In genomic region chr1:98129111-98129510, GRCm38 (mm10) we compare ENCODE assay signal across 19 mouse cellular contexts. TPM values are rescaled to one million over a fixed set of nuclear protein-coding genes. Genes with fewer than 3 reads are reported as not detected.
A peak's percentile ranks its signal among the peaks of the same experiment; 100 is the strongest.
DNase-seq lines count a peak whose midpoint lies in the region; ATAC-seq and TF ChIP-seq lines count a peak whose summit lies in the region.
"Had no signal": no experiment of that assay in that cellular context is flagged by ENCODE, and none has a peak within 500 bp of the region (broad histone marks: within the 10 kb centered on the region; RNA-seq: fewer than 3 reads in every experiment).

No protein-coding gene starts in this region.

- H3K36me3 ChIP-seq in liver, adult 2 months (ENCODE audit: control insufficient read depth, insufficient read depth, low read length) = no peaks in the 10 kb centered on the region
- H3K36me3 ChIP-seq in liver, embryonic 11.5 days (ENCODE audit: control insufficient read depth, insufficient read depth, low read length) = no peaks in the 10 kb centered on the region
- H3K36me3 ChIP-seq: embryonic facial prominence, embryonic 10.5 days; G1E; heart, embryonic 13.5 days had no signal

- no peak overlapping the region for H3K4me3 ChIP-seq in liver, adult 2 months (ENCODE audit: insufficient read depth, low read depth, low read length)
- no peak overlapping the region for H3K4me3 ChIP-seq in liver, embryonic 11.5 days (ENCODE audit: low read depth, low read length)
- H3K4me3 ChIP-seq: embryonic facial prominence, embryonic 10.5 days; forebrain, embryonic 13.5 days; heart, embryonic 13.5 days had no signal

- TF ChIP-seq CTCF in liver, adult 2 months (IDR thresholded peaks at IDR 0.05; ENCODE audit: low read depth, low read length) = no peak

- DNase-seq in heart, adult 11 months = peak; percentile 81
- no peak for DNase-seq in heart, adult 9 months (ENCODE audit: low spot score in 2 of 2)
- peak; percentile 73 for DNase-seq in liver, adult 2 months (ENCODE audit: extremely low read depth, low read depth, low spot score)
- DNase-seq in liver, embryonic 11.5 days (ENCODE audit: low spot score) = no peak
- peak; percentile 45 for DNase-seq in kidney, postnatal 14 days
- DNase-seq in cerebellum, adult 11-12 months = no peak
- no peak for DNase-seq in cerebellum, postnatal 36 days
- DNase-seq in urinary bladder, postnatal 10 days (ENCODE audit: low spot score) = no peak
- DNase-seq: adrenal gland, postnatal 14 days; B cell, adult 2 months; cerebellum, adult 18-20 months; cerebellum, adult 9-11 months; forebrain, postnatal 0 days; gastrocnemius, postnatal 14 days; heart, postnatal 36 days had no signal

- H3K4me1 ChIP-seq in liver, adult 2 months (ENCODE audit: control insufficient read depth, insufficient read depth, low read length) = peaks cover 5% of the 10 kb centered on the region; the same call in 1 of the 2 replicates
- no peaks in the 10 kb centered on the region for H3K4me1 ChIP-seq in liver, embryonic 11.5 days (replicated peaks; ENCODE audit: control insufficient read depth, insufficient read depth, low read length)
- H3K4me1 ChIP-seq: embryonic facial prominence, embryonic 10.5 days had no signal

- no peak overlapping the region for H3K27ac ChIP-seq in liver, adult 2 months (replicated peaks; ENCODE audit: insufficient read depth, low read depth, low read length)
- H3K27ac ChIP-seq in liver, embryonic 11.5 days (ENCODE audit: low read depth, low read length) = no peak overlapping the region
- H3K27ac ChIP-seq: embryonic facial prominence, embryonic 10.5 days; forebrain, embryonic 13.5 days; heart, embryonic 13.5 days had no signal

- no peaks in the 10 kb centered on the region for H3K27me3 ChIP-seq in liver, adult 2 months (ENCODE audit: control insufficient read depth, insufficient read depth, low read length)
- H3K27me3 ChIP-seq in liver, embryonic 11.5 days (replicated peaks; ENCODE audit: control insufficient read depth, insufficient read depth, low read length) = no peaks in the 10 kb centered on the region
- H3K27me3 ChIP-seq: forebrain, embryonic 13.5 days; heart, embryonic 13.5 days had no signal

- H3K79me2 ChIP-seq in liver, adult 2 months (ENCODE audit: control insufficient read depth, insufficient read depth, low read length) = no peaks in the 10 kb centered on the region

- ATAC-seq in liver, embryonic 11.5 days (replicated peaks; ENCODE audit: low FRiP score) = no peak
- ATAC-seq: forebrain, embryonic 13.5 days; forebrain, postnatal 0 days had no signal

- H3K9me3 ChIP-seq in liver, embryonic 11.5 days (ENCODE audit: control insufficient read depth, low read length) = no peaks in the 10 kb centered on the region
- H3K9me3 ChIP-seq: embryonic facial prominence, embryonic 10.5 days; forebrain, embryonic 13.5 days; heart, embryonic 13.5 days had no signal

- no peak for TF ChIP-seq POLR2A in liver, adult 2 months (IDR thresholded peaks at IDR 0.05; ENCODE audit: extremely low read depth, insufficient read depth, low read length)

- H3K9ac ChIP-seq in liver, adult 2 months (ENCODE audit: low read depth, low read length) = no peak overlapping the region
- H3K9ac ChIP-seq in liver, embryonic 11.5 days (ENCODE audit: low read depth, low read length) = no peak overlapping the region
- H3K9ac ChIP-seq: forebrain, embryonic 13.5 days; forebrain, postnatal 0 days; heart, embryonic 13.5 days had no signal

- 31% methylated on average over 1 of the region's 1 CpGs for WGBS in liver, adult 2 months
- WGBS in liver, embryonic 11.5 days = 95% methylated on average over 1 of the region's 1 CpGs

- H3K4me2 ChIP-seq in liver, embryonic 11.5 days = no peak overlapping the region
- H3K4me2 ChIP-seq: forebrain, embryonic 13.5 days; heart, embryonic 13.5 days had no signal

RNA-seq across cellular contexts. Expression of gene Pam, which starts 33.7 kb away (rescaled TPM):
- total RNA-seq in liver, adult 2 months (2014; rRNA removed) = 30.5 and 33.0 TPM in 2 replicates
- polyA plus RNA-seq in liver, adult 2 months (2012; rRNA removed) = 11.8 and 13.4 TPM in 2 replicates
- 11.8 and 16.1 TPM in 2 replicates for polyA plus RNA-seq in liver, embryonic 11.5 days (2014; fragmentation: Nextera tagmentation; extraction: Ambion mirVana)
- polyA plus RNA-seq: G1E had no signal

Comparison
In these comparisons a context has a peak if more than half of its experiments do, and no peak if none do; other contexts are left out.
1. DNase-seq: peak in heart, adult 11 months (single experiment), liver, adult 2 months (single experiment) and kidney, postnatal 14 days (single experiment); none in heart, adult 9 months (0 of 2), liver, embryonic 11.5 days (single experiment), cerebellum, adult 11-12 months (single experiment), cerebellum, postnatal 36 days (0 of 2) and urinary bladder, postnatal 10 days (single experiment).